Mouse (Mus musculus) heart, postnatal 0 days (tissue): Measurements from ENCODE around the gene Kpna7. TPM values are rescaled to one million over a fixed set of nuclear protein-coding genes. Genes with fewer than 3 reads are reported as not detected.

Experiments used
- ATAC-seq: fragments of 200-750 bp; cut with Nextera tagmentation; 2 replicates; pipeline ENCODE4 v1.8.0; 2017; ENCODE audit warnings: low read depth, moderate number of reproducible peaks, moderate library complexity; ENCODE audit not compliant: insufficient read depth
- DNase-seq: peaks from one replicate; pipeline ENCODE4 v3.0.0-alpha.2; 2016; ENCODE audit warnings: low spot score
- H3K27ac ChIP-seq: fragments of 300-500 bp; sonication (generic); 2 replicates; pipeline ENCODE4 v1.5.1; 2014; ENCODE audit warnings: low read depth, mild to moderate bottlenecking
- H3K27me3 ChIP-seq: fragments of 300-500 bp; sonication (generic); 2 replicates; pipeline ENCODE4 v1.6.1; 2014; ENCODE audit warnings: low read length, mixed read lengths; ENCODE audit not compliant: control insufficient read depth, insufficient read depth
- H3K36me3 ChIP-seq: fragments of 300-500 bp; sonication (generic); replicated peaks from 2 replicates; pipeline ENCODE4 v1.6.1; 2014; ENCODE audit warnings: low read length, mixed read lengths; ENCODE audit not compliant: control insufficient read depth, insufficient read depth
- H3K4me1 ChIP-seq: fragments of 300-500 bp; sonication (generic); 2 replicates; pipeline ENCODE4 v1.6.1; 2014; ENCODE audit warnings: antibody characterized with exemption; ENCODE audit not compliant: control insufficient read depth, insufficient read depth
- H3K4me2 ChIP-seq: fragments of 300-500 bp; sonication (generic); 2 replicates; pipeline ENCODE4 v1.6.1; 2014; ENCODE audit warnings: low read depth, mild to moderate bottlenecking, low read length, moderate library complexity
- H3K4me3 ChIP-seq: fragments of 300-500 bp; sonication (generic); 2 replicates; pipeline ENCODE4 v1.5.1; 2014; ENCODE audit warnings: low read depth, low read length
- H3K9ac ChIP-seq: fragments of 300-500 bp; sonication (generic); replicated peaks from 2 replicates; pipeline ENCODE4 v1.6.1; 2014; ENCODE audit warnings: low read depth, low read length, mixed read lengths
- H3K9me3 ChIP-seq: fragments of 300-500 bp; sonication (generic); replicated peaks from 2 replicates; pipeline ENCODE4 v1.6.1; 2016; ENCODE audit warnings: low read length; ENCODE audit not compliant: control insufficient read depth
- CTCF ChIP-seq: IDR thresholded peaks from 2 replicates; pipeline ENCODE4 v1.5.1; 2016; ENCODE audit warnings: antibody characterized with exemption, control low read depth, low read depth
- EP300 ChIP-seq: IDR thresholded peaks from 2 replicates; pipeline ENCODE4 v1.6.1; 2016; ENCODE audit warnings: antibody characterized with exemption, low read depth
- WGBS: fragments of 180-500 bp; shearing (Covaris S2); extraction: QIAGEN DNeasy Blood & Tissue Kit; methylation state at CpG from one replicate; pipeline ENCODE4 v1.1.7; 2014; 5-methylcytosine and 5-hydroxymethylcytosine counted together
- polyA plus RNA-seq: library from polyadenylated mRNA; unstranded; fragments of >200 nt; fragmentation: Nextera tagmentation; extraction: Ambion mirVana; gene quantifications from 2 replicates; pipeline ENCODE4 v1.2.1, GENCODE M21; 2015
- total RNA-seq: library from RNA; depleted of rRNA; stranded (reverse); fragments of >200 nt; gene quantifications from 2 replicates; pipeline ENCODE4 v1.2.3, GENCODE M21; 2014; ENCODE audit warnings: low replicate concordance

Kpna7 gene
- total and polyA plus RNA-seq, 2 experiments from 2014 or later, result not detected

- Histone ChIP-seq H3K36me3 (no peaks in the 10 kb centered on the region), H3K4me2 (no peak overlapping the region), H3K27ac (no peak overlapping the region), H3K27me3 (no peaks in the 10 kb centered on the region), H3K9me3 (no peaks in the 10 kb centered on the region), H3K9ac (no peak overlapping the region), H3K4me1 (no peaks in the 10 kb centered on the region), H3K4me3 (no peak overlapping the region)
- ATAC-seq (no peak), DNase-seq (no peak)
- 44% methylated on average over 5 of the region's 5 CpGs for WGBS
- TF ChIP-seq CTCF, result no peak
- no peak for TF ChIP-seq EP300
Observed at GRCm38 (mm10) chr5:144990481-144990880, 93.3 kb downstream of the Kpna7 start.

GRCm38 (mm10) chr5:144990051-144990450 is 93.8 kb downstream of the Kpna7 start:
- WGBS, result 71% methylated on average over 2 of the region's 2 CpGs
- ATAC-seq, result no peak
- no peak for DNase-seq
- H3K36me3 ChIP-seq, result no peaks in the 10 kb centered on the region
- H3K4me3 ChIP-seq, result no peak overlapping the region
- H3K27ac ChIP-seq, result no peak overlapping the region
- H3K4me2 ChIP-seq, result no peak overlapping the region
- no peaks in the 10 kb centered on the region for H3K4me1 ChIP-seq
- no peaks in the 10 kb centered on the region for H3K9me3 ChIP-seq
- TF ChIP-seq CTCF, result no peak
- no peak for TF ChIP-seq EP300
- H3K9ac ChIP-seq, result no peak overlapping the region
- no peaks in the 10 kb centered on the region for H3K27me3 ChIP-seq

GRCm38 (mm10) chr5:144989061-144989405 is 94.8 kb downstream of the Kpna7 start:
- 82% methylated on average over 4 of the region's 4 CpGs for WGBS
- H3K27me3 ChIP-seq, result no peaks in the 10 kb centered on the region
- ATAC-seq (peak; percentile 26; the same call in 1 of the 2 replicates), DNase-seq (no peak)
- H3K4me2 ChIP-seq, result no peak overlapping the region
- H3K4me1 ChIP-seq, result no peaks in the 10 kb centered on the region
- TF ChIP-seq EP300 (no peak), CTCF (no peak)
- H3K27ac ChIP-seq, result no peak overlapping the region
- H3K9me3 ChIP-seq, result 0 out of 2 replicates have a peak, but pooled peaks cover 4% of the 10 kb centered on the region
- H3K4me3 ChIP-seq, result no peak overlapping the region
- H3K36me3 ChIP-seq, result no peaks in the 10 kb centered on the region
- no peak overlapping the region for H3K9ac ChIP-seq

- no peak overlapping the region for H3K27ac ChIP-seq
- TF ChIP-seq EP300, result 0 out of 2 replicates have a peak, but pooled peaks have one; percentile 30
- peak; percentile 91 for TF ChIP-seq CTCF
- no peaks in the 10 kb centered on the region for H3K36me3 ChIP-seq
- H3K9me3 ChIP-seq, result 0 out of 2 replicates have a peak, but pooled peaks cover 4% of the 10 kb centered on the region
- no peak overlapping the region for H3K4me2 ChIP-seq
- H3K4me3 ChIP-seq, result no peak overlapping the region
- peak; percentile 75 for DNase-seq
- no peaks in the 10 kb centered on the region for H3K4me1 ChIP-seq
- WGBS, result 40% methylated on average over 9 of the region's 9 CpGs
- ATAC-seq, result peak; percentile 70
- no peak overlapping the region for H3K9ac ChIP-seq
- no peaks in the 10 kb centered on the region for H3K27me3 ChIP-seq
Observed at GRCm38 (mm10) chr5:144988340-144989060, 95.3 kb downstream of the Kpna7 start.

GRCm38 (mm10) chr5:144987561-144987960 is 96.3 kb downstream of the Kpna7 start:
- Histone ChIP-seq H3K4me2 (no peak overlapping the region), H3K27me3 (no peaks in the 10 kb centered on the region), H3K27ac (no peak overlapping the region), H3K9ac (no peak overlapping the region), H3K9me3 (peaks cover 4% of the 10 kb centered on the region; the same call in 1 of the 2 replicates), H3K4me3 (no peak overlapping the region), H3K4me1 (no peaks in the 10 kb centered on the region), H3K36me3 (no peaks in the 10 kb centered on the region)
- DNase-seq (no peak), ATAC-seq (no peak)
- 88% methylated on average over 13 of the region's 13 CpGs for WGBS
- TF ChIP-seq CTCF (no peak), EP300 (no peak)

- no peak for ATAC-seq
- 93% methylated on average over 5 of the region's 5 CpGs for WGBS
- no peak for DNase-seq
- no peaks in the 10 kb centered on the region for H3K27me3 ChIP-seq
- H3K9me3 ChIP-seq, result peaks cover 4% of the 10 kb centered on the region; the same call in 1 of the 2 replicates
- no peak overlapping the region for H3K27ac ChIP-seq
- no peak overlapping the region for H3K4me3 ChIP-seq
- no peak overlapping the region for H3K4me2 ChIP-seq
- H3K4me1 ChIP-seq, result no peaks in the 10 kb centered on the region
- peak; percentile 15; the same call in 1 of the 2 replicates for TF ChIP-seq CTCF
- no peak for TF ChIP-seq EP300
- H3K36me3 ChIP-seq, result no peaks in the 10 kb centered on the region
- H3K9ac ChIP-seq, result no peak overlapping the region
Observed at GRCm38 (mm10) chr5:144984839-144985238, 99.0 kb downstream of the Kpna7 start.
